Mouse (Mus musculus) thymus, adult 2 months (tissue): ENCODE results near the gene Tex26.

Experiments
- CTCF ChIP-seq: fragments of 200-500 bp; IDR thresholded peaks from 2 replicates; pipeline ENCODE4 v1.5.1; 2012; ENCODE audit warnings: mild to moderate bottlenecking, control low read depth, low read length, moderate library complexity, borderline replicate concordance; ENCODE audit not compliant: control insufficient read depth, poor library complexity, insufficient read depth; ENCODE audit errors: extremely low read depth
- POLR2A ChIP-seq: fragments of 200-500 bp; IDR thresholded peaks from 2 replicates; pipeline ENCODE4 v1.6.1; 2012; ENCODE audit warnings: mild to moderate bottlenecking, low read length, control low read depth, moderate library complexity; ENCODE audit not compliant: control insufficient read depth, poor library complexity, insufficient read depth; ENCODE audit errors: extremely low read depth

DNA sequence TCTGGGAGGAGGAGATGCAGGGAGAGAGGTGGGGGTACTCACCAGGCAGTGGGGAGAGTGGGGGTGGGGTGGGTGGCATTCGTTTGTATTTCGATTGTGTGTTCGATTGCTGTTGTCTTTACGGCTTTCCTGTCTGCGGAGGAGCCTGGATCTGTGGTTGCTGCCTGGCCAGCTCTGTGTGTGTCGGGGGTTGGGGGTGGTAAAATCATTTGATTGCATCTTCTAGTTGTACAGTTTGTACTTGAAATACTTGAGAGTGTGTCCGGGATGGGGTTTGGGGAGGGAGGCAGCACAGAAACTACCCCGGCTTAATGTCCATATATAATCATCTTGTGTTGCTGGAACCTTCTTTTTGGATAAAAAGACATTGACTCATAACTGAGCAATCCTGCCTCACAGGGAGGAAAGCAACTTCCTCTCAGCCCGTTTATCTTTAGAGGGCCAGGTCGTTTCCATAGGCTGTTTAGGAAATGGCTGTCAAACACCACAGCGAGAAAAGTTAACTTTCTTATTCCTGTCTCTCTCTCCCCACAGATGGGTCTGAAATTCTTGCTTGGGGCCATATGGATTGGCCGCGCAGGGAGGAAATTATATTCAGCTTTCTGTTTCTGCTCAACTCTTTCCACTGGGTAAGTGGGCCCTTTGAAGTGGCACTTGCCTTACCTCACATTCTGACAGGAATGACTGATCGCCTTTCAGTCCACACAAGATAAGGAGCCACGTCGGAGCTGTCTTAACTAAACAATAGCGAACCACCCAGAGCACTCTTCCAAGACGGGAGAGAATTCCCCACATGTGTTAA, 47.7 kb upstream of the Tex26 start:
- no peak for TF ChIP-seq CTCF
- no peak for TF ChIP-seq POLR2A
